Mouse (Mus musculus) heart, embryonic 13.5 days (tissue): Measurements from ENCODE around the gene Wdr76. TPM values are rescaled to one million over a fixed set of nuclear protein-coding genes. Genes with fewer than 3 reads are reported as not detected.
A peak's percentile ranks its signal among the peaks of the same experiment; 100 is the strongest.
"Not testable (repeated sequence)": the region's sequence is repeated elsewhere in the genome, so short reads cannot be mapped to it uniquely, and the experiment has no call there.

Experiments
- ATAC-seq: fragments of 200-750 bp; cut with Nextera tagmentation; 2 replicates; pipeline ENCODE4 v1.8.0; 2017; ENCODE audit warnings: moderate TSS enrichment; ENCODE audit not compliant: insufficient number of reproducible peaks, low FRiP score, low TSS enrichment; ENCODE audit errors: extremely low read depth
- H3K27ac ChIP-seq: fragments of 300-500 bp; sonication (generic); replicated peaks from 2 replicates; pipeline ENCODE4 v1.5.1; 2015; ENCODE audit warnings: moderate library complexity, mild to moderate bottlenecking, inconsistent platforms
- H3K27me3 ChIP-seq: fragments of 300-500 bp; sonication (generic); replicated peaks from 2 replicates; pipeline ENCODE4 v1.6.1; 2015; ENCODE audit warnings: mild to moderate bottlenecking, inconsistent platforms
- H3K36me3 ChIP-seq: fragments of 300-500 bp; sonication (generic); 2 replicates; pipeline ENCODE4 v1.6.1; 2015; ENCODE audit warnings: mild to moderate bottlenecking, inconsistent platforms
- H3K4me1 ChIP-seq: fragments of 300-500 bp; sonication (generic); 2 replicates; pipeline ENCODE4 v1.6.1; 2015; ENCODE audit warnings: inconsistent platforms
- H3K4me2 ChIP-seq: fragments of 300-500 bp; sonication (generic); 2 replicates; pipeline ENCODE4 v1.6.1; 2015; ENCODE audit warnings: inconsistent platforms, mild to moderate bottlenecking, moderate library complexity
- H3K4me3 ChIP-seq: fragments of 300-500 bp; sonication (generic); 2 replicates; pipeline ENCODE4 v1.5.1; 2015; ENCODE audit warnings: moderate library complexity, mild to moderate bottlenecking, inconsistent platforms
- H3K9ac ChIP-seq: fragments of 300-500 bp; sonication (generic); 2 replicates; pipeline ENCODE4 v1.6.1; 2015; ENCODE audit warnings: inconsistent platforms, mild to moderate bottlenecking, moderate library complexity
- H3K9me3 ChIP-seq: fragments of 300-500 bp; sonication (generic); 2 replicates; pipeline ENCODE4 v1.6.1; 2016; ENCODE audit warnings: inconsistent platforms
- WGBS: fragments of 180-500 bp; shearing (Covaris S2); methylation state at CpG from one replicate; pipeline ENCODE4 v1.1.7; 2015; ENCODE audit warnings: mixed read lengths; 5-methylcytosine and 5-hydroxymethylcytosine counted together
- polyA plus RNA-seq: library from polyadenylated mRNA; unstranded; fragments of >200 nt; fragmentation: Nextera tagmentation; extraction: Ambion mirVana; gene quantifications from 2 replicates; pipeline ENCODE4 v1.2.1, GENCODE M21; 2015

Wdr76 gene
- polyA plus RNA-seq, 1 experiment from 2014 or later, result 5.1 TPM

DNA sequence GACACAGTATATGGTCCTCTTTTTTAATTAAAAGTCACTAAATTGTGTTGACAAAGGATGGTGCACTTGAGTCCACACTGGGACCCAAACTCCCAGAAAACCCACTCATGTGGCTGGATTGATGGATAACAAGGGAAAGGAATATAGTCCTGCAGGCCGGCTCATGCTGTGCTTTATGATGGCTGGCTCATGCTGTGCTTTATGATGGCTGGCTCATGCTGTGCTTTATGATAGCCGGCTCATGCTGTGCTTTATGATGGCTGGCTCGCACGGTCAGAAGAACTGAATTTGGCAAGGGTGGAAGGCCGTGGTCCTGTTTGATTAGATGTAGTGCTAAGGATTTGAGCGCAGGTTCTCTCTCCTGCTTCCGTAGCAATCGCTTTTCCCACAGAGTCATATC, 22.9 kb upstream of the Wdr76 start:
- ATAC-seq, result no peak
- Histone ChIP-seq H3K4me3 (no peak overlapping the region), H3K9me3 (no peaks in the 10 kb centered on the region), H3K27me3 (0 out of 2 replicates have a peak, but pooled peaks cover 7% of the 10 kb centered on the region), H3K36me3 (no peaks in the 10 kb centered on the region), H3K27ac (no peak overlapping the region), H3K4me2 (no peak overlapping the region), H3K4me1 (no peaks in the 10 kb centered on the region), H3K9ac (no peak overlapping the region)
- WGBS, result 69% methylated on average over 8 of the region's 8 CpGs

DNA sequence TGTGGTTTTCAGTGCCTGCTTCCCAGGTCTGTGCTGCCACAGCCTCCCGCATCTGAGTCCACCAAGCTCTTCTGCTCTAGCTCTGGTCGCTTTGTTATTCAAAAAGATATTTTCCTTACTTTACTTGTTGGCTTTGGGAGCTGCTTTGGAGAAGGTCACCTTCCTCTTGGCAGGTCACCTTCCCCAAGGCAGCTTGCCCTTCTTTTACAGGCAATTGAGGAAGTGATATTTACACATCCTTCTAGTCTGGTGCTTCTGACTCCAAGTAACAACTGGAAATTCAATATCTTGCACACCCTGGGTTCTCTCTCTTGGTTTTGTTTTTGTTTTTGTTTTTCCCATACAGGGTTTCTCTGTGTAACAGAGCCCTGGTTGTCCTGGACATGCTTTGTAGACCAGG, 22.1 kb upstream of the Wdr76 start:
- not testable (repeated sequence) for H3K36me3 ChIP-seq, H3K4me3 ChIP-seq, H3K4me2 ChIP-seq, ATAC-seq, H3K4me1 ChIP-seq, H3K9me3 ChIP-seq, H3K27me3 ChIP-seq, H3K9ac ChIP-seq, H3K27ac ChIP-seq
- 67% methylated on average over 2 of the region's 2 CpGs for WGBS

DNA sequence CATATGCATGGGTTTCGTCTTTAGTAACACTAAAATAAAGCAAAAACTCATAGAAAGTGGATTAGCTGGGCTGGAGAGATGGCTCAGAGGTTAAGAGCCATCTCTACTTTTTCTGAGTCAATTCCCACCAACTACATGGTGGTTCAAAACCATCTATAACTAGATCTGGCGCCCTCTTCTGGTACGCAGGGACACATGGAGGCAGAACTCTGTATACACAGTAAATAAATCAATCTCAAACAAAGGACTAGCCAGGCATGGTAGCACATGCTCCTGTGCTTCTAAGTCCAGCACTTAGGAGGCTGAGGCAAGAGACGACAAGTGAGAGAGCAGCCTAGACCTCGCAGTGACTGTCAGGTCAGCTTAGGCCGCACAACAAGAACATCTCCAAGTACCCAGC, 5.0 kb upstream of the Wdr76 start:
- not testable (repeated sequence) for H3K4me2 ChIP-seq, H3K9me3 ChIP-seq, H3K4me3 ChIP-seq, ATAC-seq, H3K4me1 ChIP-seq, H3K27me3 ChIP-seq, H3K27ac ChIP-seq, H3K9ac ChIP-seq
- WGBS, result 83% methylated on average over 1 of the region's 6 CpGs
- H3K36me3 ChIP-seq, result peaks cover 16% of the 10 kb centered on the region

DNA sequence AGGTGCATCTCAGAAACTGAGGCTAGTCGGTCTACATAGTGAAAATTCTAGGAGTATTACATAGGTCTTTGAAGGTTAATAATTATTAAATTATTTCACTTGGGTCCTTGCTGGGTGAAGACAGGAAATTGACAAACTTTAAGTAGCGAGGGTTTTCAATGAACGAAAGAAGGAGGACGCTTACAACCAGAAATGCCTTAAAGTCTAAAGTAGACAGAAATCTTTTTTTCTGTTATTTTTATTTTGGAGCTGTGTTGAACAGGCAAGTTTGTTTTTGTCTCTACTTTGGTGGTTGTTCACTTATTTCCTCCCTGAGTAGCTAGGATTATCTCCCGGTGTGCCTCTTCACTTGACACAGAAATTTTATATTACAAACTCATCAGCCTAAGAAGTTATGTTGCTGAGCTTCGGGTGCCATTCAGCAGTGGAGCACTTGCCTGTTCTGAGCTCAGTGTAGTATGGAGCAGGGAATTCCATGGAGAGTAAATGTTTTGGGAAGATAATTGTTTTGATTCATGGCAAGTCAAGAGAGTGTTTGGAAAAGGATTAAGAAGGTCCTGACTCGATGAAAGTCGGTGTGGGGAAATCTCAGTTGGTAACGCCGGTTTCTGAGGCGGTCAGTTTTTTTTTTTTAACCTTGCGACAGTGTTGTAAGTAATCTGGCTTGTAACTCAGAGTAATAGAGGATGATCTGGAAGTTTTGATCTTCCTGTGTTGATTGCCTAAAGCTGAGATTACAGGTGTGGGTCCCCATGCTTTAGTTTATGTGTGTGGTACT, 839 bp downstream of the Wdr76 start:
- Histone ChIP-seq H3K36me3 (peaks cover 29% of the 10 kb centered on the region), H3K4me3 (peak overlapping the region; percentile 70), H3K27me3 (no peaks in the 10 kb centered on the region), H3K9me3 (no peaks in the 10 kb centered on the region), H3K4me2 (peak overlapping the region; percentile 74), H3K27ac (no peak overlapping the region), H3K4me1 (peaks cover 22% of the 10 kb centered on the region), H3K9ac (peak overlapping the region; percentile 86)
- ATAC-seq, result no peak
- WGBS, result 14% methylated on average over 12 of the region's 12 CpGs

DNA sequence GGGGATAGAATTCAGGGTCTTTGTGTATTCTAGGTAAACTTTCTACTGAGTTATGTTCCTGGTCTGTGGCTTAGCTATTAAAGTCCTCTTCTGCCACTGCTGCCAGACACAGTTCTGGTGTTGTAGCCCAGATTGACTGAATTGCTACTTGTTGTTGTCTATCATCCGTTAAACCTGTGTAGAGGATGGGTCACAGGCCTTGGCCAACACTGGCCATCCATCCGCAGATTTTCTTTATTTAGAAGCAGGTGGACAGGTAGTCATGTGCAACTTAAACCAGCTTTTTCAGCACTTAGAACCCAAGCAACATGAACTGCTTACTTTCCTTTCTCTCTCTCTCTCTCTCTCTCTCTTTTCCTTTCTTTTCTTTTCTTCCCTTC, 1.4 kb downstream of the Wdr76 start:
- Histone ChIP-seq H3K9ac (peak overlapping the region; percentile 86), H3K4me2 (peak overlapping the region; percentile 74), H3K9me3 (no peaks in the 10 kb centered on the region), H3K4me1 (peaks cover 22% of the 10 kb centered on the region), H3K36me3 (peaks cover 35% of the 10 kb centered on the region), H3K27ac (no peak overlapping the region), H3K4me3 (peak overlapping the region; percentile 70), H3K27me3 (no peaks in the 10 kb centered on the region)
- 68% methylated on average over 2 of the region's 2 CpGs for WGBS
- ATAC-seq, result no peak

DNA sequence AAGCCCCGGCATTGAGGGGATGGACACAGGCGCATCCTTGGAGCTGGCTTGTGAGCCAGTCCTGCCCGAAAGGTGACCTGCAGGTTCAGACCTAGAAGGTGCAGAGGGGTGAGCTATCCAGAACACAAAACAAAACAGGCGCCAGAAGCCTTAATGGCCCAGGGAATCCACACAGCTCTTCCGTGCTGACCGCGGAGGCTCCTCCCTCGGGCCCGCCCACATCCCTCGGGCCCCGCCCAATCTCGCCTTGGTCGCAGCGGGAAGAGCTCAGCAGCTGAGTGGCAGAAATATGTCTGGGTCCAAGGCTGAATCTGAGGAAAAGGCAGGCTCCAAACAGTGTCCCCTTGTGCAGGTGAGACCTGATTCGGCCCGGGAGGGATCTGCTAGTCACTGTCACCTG, 3.1 kb downstream of the Wdr76 start:
- Histone ChIP-seq H3K4me3 (peak overlapping the region; percentile 53), H3K4me1 (peaks cover 22% of the 10 kb centered on the region), H3K36me3 (peaks cover 37% of the 10 kb centered on the region), H3K9ac (peak overlapping the region; percentile 78), H3K27ac (no peak overlapping the region), H3K9me3 (no peaks in the 10 kb centered on the region), H3K27me3 (no peaks in the 10 kb centered on the region), H3K4me2 (peak overlapping the region; percentile 72)
- 24% methylated on average over 16 of the region's 16 CpGs for WGBS
- ATAC-seq, result 0 out of 2 replicates have a peak, but pooled peaks have one; percentile 71

DNA sequence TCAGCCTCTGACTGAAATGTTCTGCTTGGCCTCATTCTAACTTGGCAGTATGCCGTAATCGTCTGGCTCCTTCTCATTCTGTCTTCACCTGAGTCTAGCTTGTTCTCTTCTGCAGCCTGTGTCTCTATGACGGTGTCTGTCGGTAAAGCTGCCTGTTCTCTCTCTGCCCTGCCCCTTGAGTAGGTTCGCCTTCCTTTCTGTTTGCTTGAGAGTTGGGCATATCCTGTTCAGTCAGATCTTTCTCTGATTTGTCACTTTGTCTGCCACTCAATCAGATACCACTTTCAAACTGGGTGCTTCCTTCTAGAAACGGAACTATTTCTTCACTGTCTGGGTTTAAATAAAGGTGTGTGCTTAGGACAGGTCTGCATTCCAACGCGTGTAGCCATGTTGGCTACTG, 4.9 kb downstream of the Wdr76 start:
- ATAC-seq, result no peak
- WGBS, result 90% methylated on average over 8 of the region's 8 CpGs
- Histone ChIP-seq H3K4me3 (no peak overlapping the region), H3K27ac (no peak overlapping the region), H3K4me2 (no peak overlapping the region), H3K9ac (no peak overlapping the region), H3K9me3 (no peaks in the 10 kb centered on the region), H3K36me3 (peaks cover 45% of the 10 kb centered on the region), H3K4me1 (peaks cover 22% of the 10 kb centered on the region), H3K27me3 (no peaks in the 10 kb centered on the region)

DNA sequence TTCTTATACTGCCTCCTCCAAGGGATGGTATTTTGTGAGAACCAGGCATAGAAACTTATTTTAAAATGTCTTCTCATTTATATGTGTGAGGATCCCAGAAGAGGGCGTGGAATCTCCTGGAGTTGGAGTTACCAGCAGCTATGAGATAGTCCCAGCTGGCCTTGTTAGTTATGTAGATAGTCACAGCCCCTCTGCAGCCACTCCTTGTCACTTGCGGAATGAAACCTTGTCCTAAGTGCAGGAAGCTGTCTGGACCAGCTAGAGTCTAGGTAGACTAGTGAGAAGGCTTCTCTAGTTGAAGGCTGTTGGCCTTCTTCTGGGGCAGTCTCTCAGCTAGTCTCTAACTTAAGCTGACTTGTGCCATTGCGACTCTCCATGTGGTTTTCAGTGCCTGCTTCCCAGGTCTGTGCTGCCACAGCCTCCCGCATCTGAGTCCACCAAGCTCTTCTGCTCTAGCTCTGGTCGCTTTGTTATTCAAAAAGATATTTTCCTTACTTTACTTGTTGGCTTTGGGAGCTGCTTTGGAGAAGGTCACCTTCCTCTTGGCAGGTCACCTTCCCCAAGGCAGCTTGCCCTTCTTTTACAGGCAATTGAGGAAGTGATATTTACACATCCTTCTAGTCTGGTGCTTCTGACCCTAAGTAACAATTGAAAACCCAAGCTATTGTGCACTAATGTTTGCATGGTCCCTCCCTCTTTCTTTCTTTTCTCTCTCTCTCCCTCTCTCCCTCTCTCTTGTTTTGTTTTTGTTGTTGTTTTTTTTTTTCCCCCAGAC, 6.7 kb downstream of the Wdr76 start:
- Histone ChIP-seq H3K36me3 (peaks cover 59% of the 10 kb centered on the region), H3K4me1 (peaks cover 13% of the 10 kb centered on the region)
- not testable (repeated sequence) for H3K27ac ChIP-seq, H3K9ac ChIP-seq, H3K4me2 ChIP-seq, H3K4me3 ChIP-seq, ATAC-seq, H3K27me3 ChIP-seq, H3K9me3 ChIP-seq
- WGBS, result 85% methylated on average over 5 of the region's 5 CpGs

DNA sequence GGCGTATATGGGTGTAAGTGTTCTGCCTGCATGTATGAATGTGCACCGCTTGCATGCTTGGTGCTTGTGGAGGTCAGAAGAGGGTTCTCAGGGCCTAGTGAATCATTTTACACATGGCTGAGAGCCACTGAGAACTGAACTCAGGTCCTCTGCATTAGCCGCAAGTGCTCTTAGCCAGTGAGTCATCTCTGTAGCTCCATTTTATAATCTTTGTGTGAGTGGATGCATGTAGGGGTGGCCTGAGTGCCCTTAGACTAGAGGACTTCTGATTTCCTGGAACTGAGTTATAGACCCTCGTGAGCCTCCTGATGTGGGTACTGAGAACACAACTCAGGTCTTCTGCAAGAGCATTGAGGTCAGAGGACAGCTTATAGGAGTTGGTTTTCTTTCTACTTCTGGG, 7.7 kb downstream of the Wdr76 start:
- ATAC-seq, result no peak
- Histone ChIP-seq H3K36me3 (peaks cover 70% of the 10 kb centered on the region), H3K9me3 (no peaks in the 10 kb centered on the region), H3K4me3 (no peak overlapping the region), H3K4me2 (no peak overlapping the region), H3K9ac (no peak overlapping the region), H3K27me3 (no peaks in the 10 kb centered on the region), H3K27ac (no peak overlapping the region), H3K4me1 (peaks cover 8% of the 10 kb centered on the region)
- WGBS, result 95% methylated on average over 4 of the region's 4 CpGs

DNA sequence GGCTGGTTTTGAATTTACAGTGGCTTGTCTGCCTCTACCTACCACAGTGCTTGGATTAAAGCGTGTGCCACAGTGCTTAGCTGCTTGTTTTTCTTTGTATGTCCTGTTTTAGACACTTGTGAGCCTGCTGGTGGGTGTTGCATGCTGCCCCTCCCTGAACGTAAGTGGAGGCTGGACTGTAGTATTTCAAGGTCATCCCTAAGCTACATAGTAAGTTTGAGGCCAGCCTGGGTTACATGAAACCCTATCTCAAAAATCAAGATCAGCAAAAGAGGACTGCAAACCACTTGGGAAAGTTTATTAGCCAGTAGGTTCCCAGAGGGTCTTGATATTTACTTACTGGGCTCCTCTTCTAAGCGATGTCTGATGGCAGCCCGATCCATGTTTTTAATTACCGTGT, 11.6 kb downstream of the Wdr76 start:
- Histone ChIP-seq H3K9me3 (no peaks in the 10 kb centered on the region), H3K4me3 (no peak overlapping the region), H3K4me2 (no peak overlapping the region), H3K27me3 (no peaks in the 10 kb centered on the region), H3K27ac (no peak overlapping the region), H3K4me1 (no peaks in the 10 kb centered on the region), H3K9ac (no peak overlapping the region), H3K36me3 (peaks cover 60% of the 10 kb centered on the region)
- no peak for ATAC-seq
- WGBS, result 93% methylated on average over 5 of the region's 5 CpGs

DNA sequence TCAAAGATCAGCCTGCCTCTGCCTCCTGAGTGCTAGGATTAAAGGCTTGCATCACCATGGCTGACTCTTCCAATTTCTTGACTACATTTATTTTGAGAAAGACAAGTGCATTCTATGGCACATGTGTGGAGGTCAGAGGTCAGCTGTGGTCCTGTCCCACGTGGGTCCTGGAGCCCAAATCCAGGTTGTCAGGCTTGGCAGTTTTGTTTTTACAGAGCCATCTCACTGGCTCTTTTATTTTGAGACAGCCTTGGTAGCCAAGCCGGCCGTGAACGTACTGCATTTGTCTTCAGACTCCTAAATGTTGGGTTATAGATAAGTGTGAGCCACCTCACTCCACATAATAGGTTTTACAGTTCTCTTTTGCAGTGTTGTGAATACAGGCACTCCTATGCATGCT, 12.2 kb downstream of the Wdr76 start:
- not testable (repeated sequence) for H3K27me3 ChIP-seq, H3K4me3 ChIP-seq, H3K9ac ChIP-seq, ATAC-seq, H3K4me1 ChIP-seq, H3K27ac ChIP-seq, H3K9me3 ChIP-seq, H3K4me2 ChIP-seq
- WGBS, result 89% methylated on average over 4 of the region's 4 CpGs
- H3K36me3 ChIP-seq, result peaks cover 58% of the 10 kb centered on the region

DNA sequence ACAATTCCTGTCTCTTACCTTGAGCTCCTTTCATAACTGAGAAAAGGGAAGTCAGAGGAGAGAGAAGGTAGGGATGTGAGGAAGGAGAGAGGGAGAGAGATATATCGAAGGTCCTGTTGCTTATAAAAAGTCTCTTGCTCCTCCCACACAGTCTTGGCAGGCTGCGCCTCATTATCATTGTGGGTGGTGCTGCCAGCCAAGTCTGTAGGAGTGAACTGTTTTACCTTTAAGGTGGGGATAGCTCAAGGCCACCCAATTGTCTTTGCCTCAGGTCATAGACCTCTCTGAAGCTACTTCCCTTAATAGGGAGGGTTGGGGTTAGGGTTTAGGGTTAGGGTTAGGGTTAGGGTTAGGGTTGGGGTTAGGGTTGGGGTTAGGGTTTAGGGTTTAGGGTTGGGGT, 15.5 kb downstream of the Wdr76 start:
- ATAC-seq, result no peak
- Histone ChIP-seq H3K4me3 (no peak overlapping the region), H3K4me1 (no peaks in the 10 kb centered on the region), H3K4me2 (no peak overlapping the region), H3K27ac (no peak overlapping the region), H3K27me3 (no peaks in the 10 kb centered on the region), H3K36me3 (peaks cover 64% of the 10 kb centered on the region), H3K9ac (no peak overlapping the region), H3K9me3 (no peaks in the 10 kb centered on the region)
- 76% methylated on average over 2 of the region's 2 CpGs for WGBS
